Mouse (Mus musculus) stomach, embryonic 15.5 days (tissue): ENCODE data around the gene Rom1. TPM values are rescaled to one million over a fixed set of nuclear protein-coding genes. Genes with fewer than 3 reads are reported as not detected.

Experiments used
- ATAC-seq: fragments of 200-750 bp; cut with Nextera tagmentation; 2 replicates; pipeline ENCODE4 v1.8.0; 2017; ENCODE audit warnings: low read depth, moderate number of reproducible peaks, moderate TSS enrichment; ENCODE audit not compliant: insufficient read depth, low FRiP score
- H3K27ac ChIP-seq: fragments of 300-500 bp; sonication (generic); 2 replicates; pipeline ENCODE4 v1.5.1; 2015; ENCODE audit warnings: mild to moderate bottlenecking, inconsistent platforms
- H3K27me3 ChIP-seq: fragments of 300-500 bp; sonication (generic); replicated peaks from 2 replicates; pipeline ENCODE4 v1.6.1; 2015; ENCODE audit warnings: inconsistent platforms
- H3K36me3 ChIP-seq: fragments of 300-500 bp; sonication (generic); 2 replicates; pipeline ENCODE4 v1.6.1; 2015; ENCODE audit warnings: inconsistent platforms
- H3K4me1 ChIP-seq: fragments of 300-500 bp; sonication (generic); 2 replicates; pipeline ENCODE4 v1.6.1; 2015; ENCODE audit warnings: inconsistent platforms
- H3K4me2 ChIP-seq: fragments of 300-500 bp; sonication (generic); 2 replicates; pipeline ENCODE4 v1.6.1; 2015; ENCODE audit warnings: mild to moderate bottlenecking, inconsistent platforms
- H3K4me3 ChIP-seq: fragments of 300-500 bp; sonication (generic); replicated peaks from 2 replicates; pipeline ENCODE4 v1.5.1; 2015; ENCODE audit warnings: inconsistent platforms
- H3K9ac ChIP-seq: fragments of 300-500 bp; sonication (generic); 2 replicates; pipeline ENCODE4 v1.6.1; 2015; ENCODE audit warnings: inconsistent platforms
- H3K9me3 ChIP-seq: fragments of 300-500 bp; sonication (generic); 2 replicates; pipeline ENCODE4 v1.6.1; 2016; ENCODE audit warnings: inconsistent platforms
- WGBS: fragments of 180-500 bp; shearing (Covaris S2); methylation state at CpG from one replicate; pipeline ENCODE4 v1.1.7; 2015; 5-methylcytosine and 5-hydroxymethylcytosine counted together
- polyA plus RNA-seq: library from polyadenylated mRNA; unstranded; fragments of >200 nt; fragmentation: Nextera tagmentation; extraction: Ambion mirVana; gene quantifications from 2 replicates; pipeline ENCODE4 v1.2.1, GENCODE M21; 2015

Rom1 gene
- polyA plus RNA-seq, 1 experiment from 2014 or later, result 3.4 TPM

DNA sequence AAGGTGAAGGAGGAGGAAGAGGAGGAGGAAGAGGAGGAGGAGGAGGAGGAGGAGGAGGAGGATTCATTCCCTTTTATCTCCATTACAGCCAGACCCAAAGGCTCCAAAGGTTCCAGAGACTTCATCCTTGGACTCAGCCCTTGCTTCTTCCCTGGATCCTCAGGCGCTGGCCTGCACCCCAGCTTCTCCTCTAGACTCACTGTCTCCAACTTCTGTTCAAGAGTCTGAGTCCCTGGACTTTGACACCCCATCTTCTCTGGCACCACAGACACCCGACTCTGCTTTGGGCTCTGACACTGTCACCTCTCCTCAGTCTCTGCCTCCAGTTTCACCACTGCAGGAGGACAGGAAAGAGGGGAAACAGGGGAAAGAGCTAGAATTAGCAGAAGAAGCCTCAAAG lies 33.1 kb upstream of the Rom1 start:
- Histone ChIP-seq H3K36me3 (peaks cover 62% of the 10 kb centered on the region), H3K9ac (no peak overlapping the region)
- WGBS, result 81% methylated on average over 2 of the region's 2 CpGs

DNA sequence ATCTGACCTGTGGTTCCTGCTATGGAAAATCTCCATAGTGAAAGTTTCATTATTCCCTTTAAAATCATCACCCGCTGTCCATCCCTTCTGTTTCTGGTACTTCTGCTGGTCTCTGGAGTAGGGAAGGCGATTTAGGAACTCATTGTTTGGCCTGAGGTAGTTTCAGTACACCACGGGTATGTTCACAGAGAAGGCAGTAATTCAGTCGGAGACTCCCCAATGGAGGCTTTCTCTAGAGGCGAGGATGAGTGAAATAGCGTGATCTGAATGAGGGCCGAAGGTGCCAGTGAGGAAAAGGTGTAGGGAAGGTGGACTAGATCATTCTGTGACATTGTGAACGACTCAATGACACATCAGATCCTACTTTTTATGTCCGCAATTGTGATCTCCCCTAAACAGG lies 25.0 kb upstream of the Rom1 start:
- 10% methylated on average over 9 of the region's 9 CpGs for WGBS
- peak overlapping the region; percentile 92 for H3K4me3 ChIP-seq
- peak overlapping the region; percentile 77 for H3K9ac ChIP-seq
- H3K4me2 ChIP-seq, result peak overlapping the region; percentile 79
- H3K27ac ChIP-seq, result peak overlapping the region; percentile 82
- no peak for ATAC-seq
- H3K27me3 ChIP-seq, result no peaks in the 10 kb centered on the region
- peaks cover 31% of the 10 kb centered on the region for H3K36me3 ChIP-seq
- H3K4me1 ChIP-seq, result peaks cover 16% of the 10 kb centered on the region; the same call in 1 of the 2 replicates
- no peaks in the 10 kb centered on the region for H3K9me3 ChIP-seq

More for the DNA sequence above, 33.1 kb upstream of the Rom1 start:
- H3K4me1 ChIP-seq, result peaks cover 6% of the 10 kb centered on the region; the same call in 1 of the 2 replicates
- no peak overlapping the region for H3K27ac ChIP-seq
- no peak overlapping the region for H3K4me2 ChIP-seq
- H3K4me3 ChIP-seq, result no peak overlapping the region
- no peaks in the 10 kb centered on the region for H3K27me3 ChIP-seq
- H3K9me3 ChIP-seq, result no peaks in the 10 kb centered on the region
- ATAC-seq, result no peak

DNA sequence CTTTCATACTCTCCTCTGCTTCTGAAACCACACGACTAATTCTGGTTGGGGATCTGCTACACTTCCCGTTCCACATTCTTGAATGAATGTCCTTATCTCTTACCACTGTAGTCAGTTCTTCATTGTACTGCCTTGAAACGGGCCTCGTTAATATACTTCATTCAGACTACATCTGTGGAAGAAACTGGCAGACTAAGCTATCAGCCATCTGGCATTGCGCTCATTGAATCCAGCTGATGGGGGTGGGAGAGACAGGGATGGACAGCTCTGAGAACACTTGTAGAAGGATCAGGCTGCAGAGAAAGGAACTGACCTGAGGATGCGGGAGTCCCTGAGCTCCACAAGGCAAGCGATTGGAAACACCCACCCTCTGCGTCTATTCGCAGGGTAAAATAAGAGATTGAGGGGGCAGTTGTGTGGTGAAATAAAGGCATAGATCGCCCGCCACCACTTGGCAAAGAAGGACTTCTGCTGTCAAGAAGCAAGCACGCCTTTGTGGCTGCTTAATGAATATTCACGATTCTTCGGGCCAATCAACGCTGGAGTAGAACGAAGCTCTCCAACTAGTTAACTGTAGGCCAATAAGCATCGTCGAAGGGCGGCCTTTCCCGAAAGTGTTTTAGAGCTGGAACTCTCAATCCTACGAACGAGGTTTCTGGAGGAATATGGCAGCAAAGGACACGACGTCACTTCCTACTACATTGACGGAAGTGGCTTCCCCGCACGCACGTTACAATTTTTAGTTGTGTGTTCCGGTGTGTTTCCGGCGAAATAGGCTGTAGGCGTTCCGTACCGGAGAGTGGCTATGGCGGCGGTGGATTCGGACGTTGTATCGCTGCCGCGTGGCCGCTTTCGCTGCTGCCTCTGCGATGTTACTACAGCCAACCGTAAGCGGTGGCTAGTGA lies 24.2 kb upstream of the Rom1 start, which contains the start of gene Tut1:
Tut1 (plus strand) TSS at position 713 of the 905 bp plus-strand sequence.
- ATAC-seq, result peak; percentile 95
- Histone ChIP-seq H3K4me3 (peak within 1 kb of the TSS; percentile 92), H3K27me3 (no peaks in the 10 kb centered on the region), H3K36me3 (peaks cover 36% of the 10 kb centered on the region), H3K9me3 (no peaks in the 10 kb centered on the region), H3K4me2 (peak within 1 kb of the TSS; percentile 79), H3K27ac (peak within 1 kb of the TSS; percentile 83), H3K9ac (peak within 1 kb of the TSS; percentile 77), H3K4me1 (peaks cover 16% of the 10 kb centered on the region; the same call in 1 of the 2 replicates)
- WGBS, result 3% methylated on average over 46 of the region's 46 CpGs

DNA sequence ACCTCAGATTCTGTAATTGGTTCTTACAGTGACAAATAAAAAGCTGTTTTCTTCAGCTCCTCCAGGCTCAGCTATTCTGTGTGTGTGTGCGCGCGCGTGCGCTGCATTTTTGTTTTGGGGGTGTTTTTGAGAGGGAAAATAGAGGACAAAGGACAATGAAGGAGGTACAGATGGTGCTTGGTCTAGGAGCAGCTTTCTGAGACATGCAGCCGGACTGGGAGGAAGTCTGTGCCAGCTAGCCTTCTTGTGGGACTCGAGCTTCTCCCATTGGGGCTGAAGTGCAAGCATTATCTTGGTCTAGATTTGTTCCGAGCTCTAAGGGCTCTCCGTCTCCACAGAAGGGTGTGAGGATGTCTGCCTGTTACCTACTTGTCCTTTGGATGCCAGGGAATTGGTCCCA lies 23.1 kb upstream of the Rom1 start:
- Histone ChIP-seq H3K27ac (peak overlapping the region; percentile 83; the same call in 1 of the 2 replicates), H3K9me3 (no peaks in the 10 kb centered on the region), H3K9ac (no peak overlapping the region), H3K4me2 (no peak overlapping the region), H3K4me1 (peaks cover 16% of the 10 kb centered on the region; the same call in 1 of the 2 replicates), H3K27me3 (no peaks in the 10 kb centered on the region), H3K36me3 (peaks cover 48% of the 10 kb centered on the region), H3K4me3 (no peak overlapping the region)
- ATAC-seq, result no peak
- 91% methylated on average over 9 of the region's 9 CpGs for WGBS

- Histone ChIP-seq H3K36me3 (peaks cover 61% of the 10 kb centered on the region), H3K4me2 (no peak overlapping the region), H3K4me1 (peaks cover 20% of the 10 kb centered on the region), H3K9me3 (no peaks in the 10 kb centered on the region), H3K27ac (no peak overlapping the region), H3K9ac (no peak overlapping the region), H3K4me3 (no peak overlapping the region), H3K27me3 (no peaks in the 10 kb centered on the region)
- 88% methylated on average over 5 of the region's 5 CpGs for WGBS
- no peak for ATAC-seq
Observed at GRCm38 (mm10) chr19:8950190-8950589, 21.0 kb upstream of the Rom1 start.

DNA sequence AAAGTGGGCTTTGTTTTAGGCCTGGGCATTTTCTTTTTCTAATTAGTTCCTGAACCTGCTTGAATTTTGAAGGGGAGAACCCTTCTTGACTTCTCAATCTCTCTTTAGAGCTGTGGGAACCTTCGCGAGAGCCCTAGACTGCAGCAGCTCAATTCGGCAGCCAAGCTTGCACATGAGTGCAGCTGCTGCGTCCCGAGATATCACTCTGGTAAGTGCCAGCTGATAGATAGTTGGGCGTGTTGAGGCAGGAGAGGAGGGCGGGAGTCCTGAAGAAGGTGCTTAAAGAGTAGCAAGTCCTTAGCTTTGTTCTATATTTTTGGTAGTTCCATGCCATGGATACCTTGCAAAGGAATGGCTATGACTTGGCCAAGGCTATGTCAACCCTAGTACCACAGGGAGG lies 17.8 kb upstream of the Rom1 start:
- ATAC-seq, result no peak
- 79% methylated on average over 7 of the region's 7 CpGs for WGBS
- Histone ChIP-seq H3K9ac (no peak overlapping the region), H3K9me3 (no peaks in the 10 kb centered on the region), H3K36me3 (peaks cover 63% of the 10 kb centered on the region), H3K4me2 (no peak overlapping the region), H3K4me1 (peaks cover 25% of the 10 kb centered on the region), H3K27me3 (no peaks in the 10 kb centered on the region), H3K27ac (no peak overlapping the region), H3K4me3 (no peak overlapping the region)

GRCm38 (mm10) chr19:8945251-8945650 lies 16.1 kb upstream of the Rom1 start:
- Histone ChIP-seq H3K9me3 (no peaks in the 10 kb centered on the region), H3K9ac (no peak overlapping the region), H3K27ac (no peak overlapping the region), H3K4me2 (peak overlapping the region; percentile 67), H3K4me1 (peaks cover 30% of the 10 kb centered on the region), H3K36me3 (peaks cover 47% of the 10 kb centered on the region), H3K4me3 (peak overlapping the region; percentile 26), H3K27me3 (no peaks in the 10 kb centered on the region)
- 72% methylated on average over 6 of the region's 6 CpGs for WGBS
- no peak for ATAC-seq

GRCm38 (mm10) chr19:8944750-8945149 lies 15.6 kb upstream of the Rom1 start:
- WGBS, result 13% methylated on average over 5 of the region's 5 CpGs
- Histone ChIP-seq H3K4me2 (peak overlapping the region; percentile 67), H3K27me3 (no peaks in the 10 kb centered on the region), H3K4me3 (peak overlapping the region; percentile 26), H3K9me3 (no peaks in the 10 kb centered on the region), H3K9ac (no peak overlapping the region), H3K27ac (0 out of 2 replicates have a peak overlapping the region, but pooled peaks have one; percentile 35), H3K36me3 (peaks cover 44% of the 10 kb centered on the region), H3K4me1 (peaks cover 30% of the 10 kb centered on the region)
- no peak for ATAC-seq

- H3K9me3 ChIP-seq, result no peaks in the 10 kb centered on the region
- H3K27ac ChIP-seq, result peak overlapping the region; percentile 70; the same call in 1 of the 2 replicates
- H3K4me1 ChIP-seq, result peaks cover 30% of the 10 kb centered on the region
- 33% methylated on average over 5 of the region's 5 CpGs for WGBS
- peak overlapping the region; percentile 67 for H3K4me2 ChIP-seq
- no peak for ATAC-seq
- H3K27me3 ChIP-seq, result no peaks in the 10 kb centered on the region
- peaks cover 43% of the 10 kb centered on the region for H3K36me3 ChIP-seq
- H3K4me3 ChIP-seq, result peak overlapping the region; percentile 13
- no peak overlapping the region for H3K9ac ChIP-seq
Observed at GRCm38 (mm10) chr19:8944062-8944461, 14.9 kb upstream of the Rom1 start.

GRCm38 (mm10) chr19:8943047-8943446 lies 13.9 kb upstream of the Rom1 start:
- H3K9ac ChIP-seq, result peak overlapping the region; percentile 99
- ATAC-seq, result no peak
- H3K27ac ChIP-seq, result peak overlapping the region; percentile 98
- 41% methylated on average over 2 of the region's 2 CpGs for WGBS
- no peaks in the 10 kb centered on the region for H3K9me3 ChIP-seq
- peaks cover 34% of the 10 kb centered on the region for H3K36me3 ChIP-seq
- no peaks in the 10 kb centered on the region for H3K27me3 ChIP-seq
- peak overlapping the region; percentile 96 for H3K4me3 ChIP-seq
- peak overlapping the region; percentile 67 for H3K4me2 ChIP-seq
- peaks cover 30% of the 10 kb centered on the region for H3K4me1 ChIP-seq

DNA sequence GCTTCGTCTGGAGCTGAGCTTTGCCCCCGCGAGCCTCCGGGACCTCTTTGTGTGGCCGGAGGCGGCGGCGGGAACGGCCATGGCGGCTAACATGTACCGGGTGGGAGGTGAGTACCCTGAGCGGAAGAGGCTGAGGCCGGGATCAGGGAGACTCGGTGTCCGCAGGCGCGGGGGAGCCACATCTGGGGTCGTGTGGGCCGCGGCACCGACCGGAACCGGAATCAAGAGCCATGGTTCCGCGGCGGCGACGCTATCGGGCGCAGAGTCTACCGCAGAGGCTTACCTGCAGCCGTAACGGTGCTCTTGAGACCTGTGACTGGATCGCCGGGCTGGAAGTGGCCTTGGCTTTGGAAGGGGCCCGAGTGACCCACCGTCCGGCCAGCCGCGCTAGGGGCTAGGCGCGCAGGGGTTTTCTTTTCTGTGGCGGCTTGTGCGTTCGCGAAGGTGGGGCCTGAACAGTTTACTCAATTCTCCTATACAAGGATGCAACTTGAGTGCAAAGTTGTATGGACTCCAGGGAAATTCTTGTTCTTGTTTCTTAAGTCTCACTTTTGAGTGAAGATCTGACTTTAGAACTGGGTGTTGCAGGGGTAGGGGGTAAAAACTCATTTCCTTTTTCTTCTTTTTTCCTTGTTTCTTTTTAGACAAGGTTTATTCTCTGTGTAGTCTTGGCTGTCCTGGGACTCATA lies 13.3 kb upstream of the Rom1 start:
- Histone ChIP-seq H3K4me3 (peak overlapping the region; percentile 96), H3K9ac (peak overlapping the region; percentile 99), H3K36me3 (peaks cover 30% of the 10 kb centered on the region), H3K4me1 (peaks cover 30% of the 10 kb centered on the region), H3K4me2 (peak overlapping the region; percentile 67), H3K9me3 (no peaks in the 10 kb centered on the region), H3K27me3 (no peaks in the 10 kb centered on the region), H3K27ac (peak overlapping the region; percentile 98)
- ATAC-seq, result peak; percentile 43
- WGBS, result 0% methylated on average over 46 of the region's 46 CpGs
